Mouse (Mus musculus) kidney, adult 2 months (tissue): ENCODE results near the gene Olfr1366. TPM values are rescaled to one million over a fixed set of nuclear protein-coding genes. Genes with fewer than 3 reads are reported as not detected.
"Not testable (repeated sequence)": the region's sequence is repeated elsewhere in the genome, so short reads cannot be mapped to it uniquely, and the experiment has no call there.

Source experiments
- DNase-seq: peaks from one replicate; pipeline ENCODE4 v3.0.0; 2021
- H3K27ac ChIP-seq: fragments of 200-500 bp; 2 replicates; pipeline ENCODE4 v1.5.1; 2012; ENCODE audit warnings: low read depth, low read length, control low read depth, inconsistent platforms; ENCODE audit not compliant: insufficient read depth
- H3K27me3 ChIP-seq: fragments of 200-500 bp; replicated peaks from 2 replicates; pipeline ENCODE4 v1.6.1; 2012; ENCODE audit warnings: mild to moderate bottlenecking, moderate library complexity, low read length, inconsistent platforms; ENCODE audit not compliant: control insufficient read depth, insufficient read depth
- H3K36me3 ChIP-seq: fragments of 200-500 bp; 2 replicates; pipeline ENCODE4 v1.6.1; 2012; ENCODE audit warnings: mild to moderate bottlenecking, moderate library complexity, low read length, inconsistent platforms; ENCODE audit not compliant: control insufficient read depth, insufficient read depth
- H3K4me1 ChIP-seq: fragments of 200-500 bp; 2 replicates; pipeline ENCODE4 v1.6.1; 2011; ENCODE audit warnings: low read length; ENCODE audit not compliant: control insufficient read depth, insufficient read depth
- H3K4me3 ChIP-seq: fragments of 200-500 bp; 2 replicates; pipeline ENCODE4 v1.5.1; 2011; ENCODE audit warnings: mild to moderate bottlenecking, low read depth, low read length, control low read depth; ENCODE audit not compliant: insufficient read depth
- CTCF ChIP-seq: fragments of 200-500 bp; conservative IDR thresholded peaks from 2 replicates; pipeline ENCODE4 v1.5.1; 2011; ENCODE audit warnings: low read depth, mild to moderate bottlenecking, control low read depth, low read length, moderate library complexity, mixed read lengths; ENCODE audit not compliant: insufficient read depth, insufficient read length
- POLR2A ChIP-seq: fragments of 200-500 bp; IDR thresholded peaks from one replicate; pipeline ENCODE4 v1.6.1; 2011; ENCODE audit warnings: low read depth, low read length, control low read depth
- WGBS: fragments of 180-500 bp; shearing (Covaris S2); methylation state at CpG from one replicate; pipeline ENCODE4 v1.1.7; 2018; 5-methylcytosine and 5-hydroxymethylcytosine counted together
- polyA plus RNA-seq: library from polyadenylated mRNA; depleted of rRNA; stranded (reverse); fragments of >200 nt; gene quantifications from 2 replicates; pipeline ENCODE4 v1.2.3, GENCODE M21; 2012; rRNA removed

The Olfr1366 gene
- polyA plus RNA-seq, 1 experiment = not detected

DNA sequence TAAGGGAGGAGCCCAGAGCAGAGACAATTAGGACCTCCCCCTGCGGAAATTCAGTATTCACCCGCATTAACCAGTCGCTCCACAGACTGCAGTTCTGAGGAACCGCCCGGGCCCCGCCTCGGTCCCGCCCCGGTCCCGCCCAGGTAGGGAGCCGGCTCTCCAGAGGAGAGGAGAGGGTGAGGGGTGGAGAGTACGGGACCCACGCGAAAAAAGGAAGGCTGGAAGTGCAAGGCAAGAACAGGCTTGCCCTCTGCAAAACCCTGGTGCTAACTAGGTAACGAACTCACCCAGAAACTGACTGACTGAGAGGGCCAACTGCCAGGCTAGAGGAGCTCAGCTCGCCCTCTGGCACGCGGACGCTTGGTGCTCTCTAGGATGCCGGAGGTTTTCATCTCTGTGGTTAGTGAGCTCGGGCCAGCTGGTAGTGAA, 36.4 kb downstream of the Olfr1366 start:
- WGBS = 1% methylated on average over 21 of the region's 21 CpGs
- no peak for TF ChIP-seq POLR2A
- TF ChIP-seq CTCF = no peak
- DNase-seq = peak; percentile 92
- peak overlapping the region; percentile 84 for H3K27ac ChIP-seq
- H3K4me1 ChIP-seq = no peaks in the 10 kb centered on the region
- no peaks in the 10 kb centered on the region for H3K36me3 ChIP-seq
- H3K27me3 ChIP-seq = no peaks in the 10 kb centered on the region; the same call in 1 of the 2 replicates
- peak overlapping the region; percentile 77 for H3K4me3 ChIP-seq

DNA sequence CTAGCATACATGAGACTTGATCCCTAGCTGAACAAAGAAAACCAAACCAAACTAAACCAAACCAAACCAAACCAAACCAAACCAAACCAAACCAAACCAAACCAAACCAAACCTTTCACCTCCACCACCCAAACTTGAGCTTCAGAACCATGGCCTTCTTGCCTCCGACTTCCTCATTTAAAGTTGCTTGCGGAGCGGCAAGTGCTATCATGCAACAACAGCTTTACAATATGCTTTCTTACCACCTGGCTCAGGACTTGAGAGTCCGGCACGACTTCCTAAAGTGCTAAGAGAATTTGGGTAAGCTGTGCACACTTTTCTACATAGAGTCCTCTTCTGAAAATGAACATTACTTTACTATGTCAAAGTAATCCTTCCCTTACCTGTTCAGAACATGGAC, 40.3 kb downstream of the Olfr1366 start:
- Histone ChIP-seq H3K27ac (no peak overlapping the region), H3K27me3 (no peaks in the 10 kb centered on the region), H3K4me3 (no peak overlapping the region), H3K36me3 (no peaks in the 10 kb centered on the region), H3K4me1 (no peaks in the 10 kb centered on the region)
- WGBS = 91% methylated on average over 5 of the region's 5 CpGs
- DNase-seq = no peak
- TF ChIP-seq CTCF (no peak), POLR2A (no peak)

DNA sequence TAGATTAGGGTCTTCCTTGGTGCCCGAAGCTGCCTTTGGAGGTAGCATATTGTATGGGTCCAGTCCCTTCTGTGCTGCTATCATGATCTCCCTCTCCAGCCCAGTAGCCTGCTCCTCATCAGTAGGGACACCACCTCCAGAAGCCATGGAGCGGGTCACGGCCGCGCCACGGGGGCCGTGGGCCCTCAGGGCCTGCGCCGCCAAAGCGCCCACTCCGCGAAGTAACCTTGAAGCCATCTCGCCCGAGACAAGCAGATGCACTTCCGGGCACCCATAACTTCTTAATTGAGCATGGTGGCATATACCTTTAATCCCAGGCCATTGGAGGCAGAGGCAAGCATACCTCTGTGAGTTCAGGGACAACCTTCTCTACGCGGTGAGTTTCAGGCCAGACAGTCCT, 41.4 kb downstream of the Olfr1366 start, which contains the start of gene Gm11273:
Gene Gm11273 (minus strand): TSS at position 237 of the 400 bp plus-strand sequence.
- not testable (repeated sequence) for H3K36me3 ChIP-seq, H3K27me3 ChIP-seq, H3K27ac ChIP-seq, H3K4me1 ChIP-seq, DNase-seq, H3K4me3 ChIP-seq
- WGBS = 94% methylated on average over 17 of the region's 17 CpGs

DNA sequence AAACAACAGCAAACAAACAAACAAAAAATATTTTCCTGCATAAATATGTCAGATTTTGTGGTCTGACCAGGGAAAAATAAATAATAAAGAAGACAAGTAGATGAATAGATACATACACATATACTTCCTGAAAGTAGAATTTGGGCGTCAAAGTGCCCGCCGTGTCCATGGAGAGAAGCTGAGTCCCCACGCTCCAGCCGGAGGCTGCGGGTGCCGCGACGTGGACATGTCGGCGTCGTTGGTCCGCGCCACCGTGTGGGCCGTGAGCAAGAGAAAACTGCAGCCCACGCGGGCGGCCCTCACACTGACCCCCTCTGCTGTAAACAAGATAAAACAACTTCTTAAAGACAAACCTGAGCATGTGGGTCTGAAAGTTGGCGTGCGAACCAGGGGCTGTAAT, 47.5 kb downstream of the Olfr1366 start, which contains the start of gene AK157302:
Gene AK157302 (plus strand): TSS at position 144 of the 400 bp plus-strand sequence.
- H3K4me1 ChIP-seq = no peaks in the 10 kb centered on the region
- DNase-seq = peak; percentile 7
- no peaks in the 10 kb centered on the region for H3K27me3 ChIP-seq
- WGBS = 94% methylated on average over 21 of the region's 21 CpGs
- H3K4me3 ChIP-seq = no peak within 1 kb of the TSS
- H3K36me3 ChIP-seq = no peaks in the 10 kb centered on the region
- TF ChIP-seq POLR2A (no peak), CTCF (no peak)
- H3K27ac ChIP-seq = no peak within 1 kb of the TSS

- Histone ChIP-seq H3K36me3 (no peaks in the 10 kb centered on the region), H3K4me1 (no peaks in the 10 kb centered on the region), H3K27ac (no peak overlapping the region), H3K4me3 (no peak overlapping the region), H3K27me3 (no peaks in the 10 kb centered on the region)
- no peak for DNase-seq
- WGBS = 92% methylated on average over 5 of the region's 5 CpGs
- no peak for TF ChIP-seq POLR2A
- no peak for TF ChIP-seq CTCF
Observed at GRCm38 (mm10) chr13:21492847-21493246, 49.8 kb downstream of the Olfr1366 start.

DNA sequence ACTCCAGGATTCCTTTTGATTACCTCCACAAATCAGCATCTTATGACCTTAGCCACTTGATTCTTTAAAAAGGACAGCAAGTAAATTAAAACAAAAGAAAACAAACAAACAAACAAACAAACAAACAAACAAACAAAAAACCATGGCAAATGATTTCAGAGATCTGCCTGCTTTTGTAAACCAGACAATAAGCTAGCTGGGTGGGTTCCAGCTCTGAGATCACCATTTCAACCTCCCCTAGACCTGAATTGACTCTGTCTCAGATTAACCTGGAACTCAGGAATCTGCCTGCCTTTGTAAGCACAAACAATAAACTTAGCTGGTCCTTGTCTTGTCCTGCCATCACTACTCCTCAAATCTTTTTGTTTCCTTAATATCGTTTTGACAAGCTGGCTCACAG, 55.7 kb downstream of the Olfr1366 start:
- no peak overlapping the region for H3K27ac ChIP-seq
- WGBS = 90% methylated on average over 1 of the region's 1 CpGs
- H3K36me3 ChIP-seq = no peaks in the 10 kb centered on the region
- TF ChIP-seq POLR2A (no peak), CTCF (no peak)
- no peak overlapping the region for H3K4me3 ChIP-seq
- no peaks in the 10 kb centered on the region for H3K4me1 ChIP-seq
- no peaks in the 10 kb centered on the region for H3K27me3 ChIP-seq
- no peak for DNase-seq

Other genes starting within 250 kb of the Olfr1366 start
- gene Gpx6, start 230.7 kb downstream of the Olfr1366 start, polyA plus RNA-seq = 24.6 and 28.9 TPM in 2 replicates
- gene Olfr1367, start 195.9 kb downstream of the Olfr1366 start, polyA plus RNA-seq = not detected in 2 replicates
- gene Zscan12, start 180.0 kb downstream of the Olfr1366 start, polyA plus RNA-seq = 1.6 TPM in 2 replicates
- 18.4 and 20.6 TPM in 2 replicates for gene Zkscan3, start 140.1 kb downstream of the Olfr1366 start, polyA plus RNA-seq
- gene Pgbd1, start 101.8 kb downstream of the Olfr1366 start, polyA plus RNA-seq = 1.1 and 1.2 TPM in 2 replicates
- gene Zscan26, start 89.1 kb downstream of the Olfr1366 start, polyA plus RNA-seq = 13.7 and 14.7 TPM in 2 replicates
- 0.13 and 0.23 TPM in 2 replicates for gene Nkapl, start 74.3 kb downstream of the Olfr1366 start, polyA plus RNA-seq
- gene Zkscan4, start 63.9 kb downstream of the Olfr1366 start, polyA plus RNA-seq = 0.54 and 0.56 TPM in 2 replicates
- gene Gm10065, start 63.4 kb downstream of the Olfr1366 start, polyA plus RNA-seq = not detected in 2 replicates
- 0.26 and 0.34 TPM in 2 replicates for gene AK157302, start 47.6 kb downstream of the Olfr1366 start, polyA plus RNA-seq
- 54.6 and 55.1 TPM in 2 replicates for gene Gm11273, start 41.4 kb downstream of the Olfr1366 start, polyA plus RNA-seq
- gene Zkscan8, start 11.7 kb downstream of the Olfr1366 start, polyA plus RNA-seq = 3.0 and 4.2 TPM in 2 replicates
- gene Olfr1535, start 17.1 kb upstream of the Olfr1366 start, polyA plus RNA-seq = not detected in 2 replicates
- not detected in 2 replicates for gene Olfr1364, start 39.0 kb upstream of the Olfr1366 start, polyA plus RNA-seq
- gene Olfr1362, start 71.2 kb upstream of the Olfr1366 start, polyA plus RNA-seq = not detected in 2 replicates
- gene Olfr11, start 99.7 kb upstream of the Olfr1366 start, polyA plus RNA-seq = not detected in 2 replicates
- not detected in 2 replicates for gene Olfr1361, start 120.6 kb upstream of the Olfr1366 start, polyA plus RNA-seq
- gene Olfr1360, start 134.6 kb upstream of the Olfr1366 start, polyA plus RNA-seq = not detected in 2 replicates
- gene Olfr1359, start 155.3 kb upstream of the Olfr1366 start, polyA plus RNA-seq = not detected in 2 replicates
- gene Hist1h2bl, start 173.3 kb upstream of the Olfr1366 start, polyA plus RNA-seq = 1.0 TPM in 1 of 2 replicates, not detected in the other
- 0.49 and 1.2 TPM in 2 replicates for gene Hist1h2ai, start 173.6 kb upstream of the Olfr1366 start, polyA plus RNA-seq
- gene Hist1h3h, start 174.9 kb upstream of the Olfr1366 start, polyA plus RNA-seq = 1.1 and 2.2 TPM in 2 replicates
- 0.24 and 0.38 TPM in 2 replicates for gene Hist1h2bm, start 179.2 kb upstream of the Olfr1366 start, polyA plus RNA-seq
- gene Hist1h4j, start 192.3 kb upstream of the Olfr1366 start, polyA plus RNA-seq = 0.75 and 1.1 TPM in 2 replicates
- gene Hist1h4k, start 207.7 kb upstream of the Olfr1366 start, polyA plus RNA-seq = 2.6 and 6.8 TPM in 2 replicates
- gene Hist1h2ak, start 211.0 kb upstream of the Olfr1366 start, polyA plus RNA-seq = 0.72 and 0.77 TPM in 2 replicates
- gene Hist1h2bn, start 211.3 kb upstream of the Olfr1366 start, polyA plus RNA-seq = not detected in 2 replicates
- gene Hist1h1b, start 237.8 kb upstream of the Olfr1366 start, polyA plus RNA-seq = 0.14 TPM in 1 of 2 replicates, not detected in the other
- gene Hist1h3i, start 240.6 kb upstream of the Olfr1366 start, polyA plus RNA-seq = 1.1 and 3.3 TPM in 2 replicates
- gene Hist1h2an, start 244.4 kb upstream of the Olfr1366 start, polyA plus RNA-seq = 0.33 TPM in 1 of 2 replicates, not detected in the other
- gene Hist1h2bp, start 244.7 kb upstream of the Olfr1366 start, polyA plus RNA-seq = 0.43 TPM in 1 of 2 replicates, not detected in the other